Mouse (Mus musculus) liver, adult 2 months (tissue): ENCODE measurements at regions not wholly inside any gene's neighbourhood (a gene's known extent, or its start where the extent isn't known, plus 50 kb on each side); places are given as distances from the start of the nearest gene placed in this dataset.

Experiments
- CTCF ChIP-seq: fragments of 200-500 bp; IDR thresholded peaks from 2 replicates; pipeline ENCODE4 v1.5.1; 2011; ENCODE audit warnings: low read depth, low read length, control low read depth
- POLR2A ChIP-seq: fragments of 200-500 bp; IDR thresholded peaks from 2 replicates; pipeline ENCODE4 v1.6.1; 2011; ENCODE audit warnings: low read length, control low read depth; ENCODE audit not compliant: insufficient read depth; ENCODE audit errors: extremely low read depth

DNA sequence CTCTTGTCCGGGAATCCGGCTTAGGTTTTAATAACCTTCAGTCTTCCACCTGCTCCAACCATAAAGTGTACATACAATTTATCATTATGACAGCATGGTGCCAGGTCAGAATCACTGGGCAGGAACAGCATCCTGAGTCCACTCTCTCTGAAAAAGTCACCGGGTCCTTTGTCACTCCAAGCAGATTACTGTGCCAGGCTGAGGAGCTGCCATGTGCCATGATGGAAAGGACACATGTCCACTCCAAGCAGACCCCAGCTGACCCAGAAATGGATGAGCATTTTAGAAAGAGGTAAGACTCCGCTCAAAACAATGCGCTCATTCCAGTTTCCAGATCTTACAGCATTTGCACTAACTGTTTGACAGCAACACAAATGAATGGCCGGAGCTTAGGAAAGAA lies 172.4 kb upstream of the Arglu1 start:
- no peak for TF ChIP-seq POLR2A
- no peak for TF ChIP-seq CTCF
